Mouse (Mus musculus): Measurements from ENCODE around the gene Csmd2.

The Csmd2 gene

DNA sequence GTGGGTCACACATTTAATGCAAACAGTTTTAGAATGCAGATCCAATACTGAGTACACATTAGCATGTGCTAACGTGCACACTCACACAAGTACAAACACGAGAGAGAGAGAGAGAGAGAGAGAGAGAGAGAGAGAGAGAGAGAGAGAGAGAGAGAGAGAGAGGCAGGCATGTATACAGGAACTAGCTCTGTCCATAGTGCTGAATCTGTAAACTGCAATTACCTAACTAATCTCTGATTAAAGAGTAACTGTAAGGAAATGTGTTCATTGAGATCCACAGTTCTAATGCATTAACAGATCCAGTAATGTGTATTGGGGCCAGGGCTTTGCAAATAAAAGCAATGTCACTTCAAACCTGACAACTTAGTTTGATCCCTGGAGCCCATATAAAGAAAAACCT, 257.5 kb downstream of the Csmd2 start:
- no peak for DNase-seq

DNA sequence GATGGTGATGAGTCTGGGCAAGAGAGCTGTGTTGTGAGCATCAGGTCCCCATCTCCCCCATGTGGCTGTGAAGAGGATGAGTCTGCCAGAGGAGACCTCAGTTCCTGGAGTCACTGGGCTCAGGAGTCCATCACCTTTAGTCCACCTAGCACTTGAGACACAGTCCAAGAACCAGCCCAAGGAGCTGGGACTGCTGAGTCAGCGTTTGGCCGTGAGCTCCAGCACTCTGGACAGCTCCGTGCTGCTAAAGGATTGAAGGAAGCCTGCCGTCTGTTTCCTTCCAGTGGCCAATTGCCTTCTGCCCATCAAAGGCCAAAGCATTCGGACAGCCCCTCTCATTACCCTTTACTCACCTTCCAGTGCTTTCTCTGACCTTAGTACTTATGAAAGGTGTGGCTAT, 261.0 kb downstream of the Csmd2 start:
- DNase-seq, result no peak

DNA sequence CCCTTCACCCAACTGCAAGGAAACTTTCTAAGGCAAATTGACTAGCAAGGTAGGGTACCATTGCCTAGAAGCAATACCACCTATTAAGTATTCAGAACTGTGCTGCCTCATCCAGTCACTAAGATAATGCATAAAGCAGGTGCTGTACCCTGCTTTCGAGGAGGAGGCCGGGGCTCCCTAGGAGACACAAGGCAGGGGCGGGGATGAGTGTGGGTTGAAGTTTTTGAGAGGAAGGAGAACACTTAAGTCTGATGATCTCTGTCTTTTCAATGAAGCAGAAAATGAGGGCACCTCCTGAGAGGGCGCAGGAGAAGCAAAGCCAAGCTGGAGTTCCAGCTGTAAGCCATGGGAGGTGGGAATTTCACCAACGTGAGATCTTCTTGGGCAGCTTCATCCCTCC, 271.6 kb downstream of the Csmd2 start:
- no peak for DNase-seq

GRCm38 (mm10) chr4:128260907-128261560, 273.4 kb downstream of the Csmd2 start, which contains the start of gene Hmgb4:
Gene Hmgb4 (minus strand): TSS chr4:128260957.
- DNase-seq, result peak; percentile 21

DNA sequence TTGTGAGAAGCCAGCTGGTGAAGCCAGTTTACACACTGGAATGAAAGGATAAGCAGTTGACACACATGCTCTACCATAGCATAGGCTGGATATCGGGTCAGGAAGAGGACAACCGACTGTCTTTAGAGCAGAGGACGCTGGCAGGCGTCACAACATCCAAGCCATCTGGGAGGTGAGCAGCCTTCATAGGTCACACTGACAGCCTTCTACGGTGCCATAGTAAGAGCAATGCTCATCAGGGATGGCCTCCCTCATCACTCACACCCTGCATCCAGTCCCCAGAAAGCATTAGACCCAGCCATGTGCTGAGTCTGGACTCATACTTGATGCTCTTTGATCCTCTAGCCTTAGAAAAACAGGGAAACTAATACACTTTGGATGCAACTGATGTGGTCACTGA, 276.8 kb downstream of the Csmd2 start:
- no peak for DNase-seq

- DNase-seq, result no peak
Measured at GRCm38 (mm10) chr4:128265341-128265740, 277.7 kb downstream of the Csmd2 start.

DNA sequence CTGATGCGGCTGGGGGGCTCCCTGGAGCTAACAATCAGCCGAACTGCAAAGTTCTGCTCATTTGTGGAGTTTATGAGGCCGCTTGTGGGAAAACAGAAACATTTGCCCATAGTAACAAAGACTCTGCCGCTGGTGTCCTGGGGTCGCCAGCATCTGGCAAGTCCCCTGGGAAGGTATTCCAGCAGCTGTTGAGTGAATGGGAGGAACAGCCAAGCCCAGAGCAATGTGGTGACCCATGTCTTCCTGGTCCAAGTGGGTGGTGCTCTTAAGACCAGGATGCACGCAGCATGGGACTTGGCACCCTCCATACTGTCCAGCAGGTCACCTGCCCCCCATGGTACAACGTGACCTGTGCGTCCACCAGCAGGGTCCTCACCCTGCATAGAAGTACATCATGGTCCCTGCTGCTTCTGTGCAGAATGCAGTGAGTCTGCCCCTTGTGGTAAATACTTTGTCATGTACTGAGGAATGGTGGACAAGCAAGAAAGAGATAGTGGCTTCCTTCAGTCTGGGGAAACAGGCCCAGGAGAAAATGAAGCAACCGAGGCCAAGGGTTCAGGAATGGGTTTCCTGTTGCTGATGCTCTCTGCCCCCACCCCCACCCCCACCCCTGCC, 281.7 kb downstream of the Csmd2 start:
- DNase-seq, result no peak

DNA sequence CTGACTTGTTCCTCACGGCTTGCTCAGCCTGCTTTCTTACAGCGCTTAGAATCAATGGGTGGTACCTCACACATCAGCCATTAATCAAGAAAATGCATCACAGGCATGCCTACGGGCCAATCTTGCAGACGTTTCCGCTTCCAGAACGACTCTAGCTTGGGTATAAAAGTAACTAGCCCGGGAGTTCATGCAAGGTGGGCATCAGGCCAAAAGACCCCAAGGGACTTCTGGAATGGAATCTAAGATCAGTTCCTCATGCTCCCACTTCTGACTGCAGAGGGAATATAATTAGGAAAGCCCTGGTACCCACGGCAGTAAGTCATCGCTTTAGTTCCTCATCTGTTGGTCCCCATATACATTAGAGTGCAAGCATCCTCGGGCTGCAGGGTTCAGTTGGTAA, 282.5 kb downstream of the Csmd2 start:
- DNase-seq, result no peak

- DNase-seq, result peak; percentile 16
Measured at GRCm38 (mm10) chr4:128270931-128271330, 283.3 kb downstream of the Csmd2 start.

DNA sequence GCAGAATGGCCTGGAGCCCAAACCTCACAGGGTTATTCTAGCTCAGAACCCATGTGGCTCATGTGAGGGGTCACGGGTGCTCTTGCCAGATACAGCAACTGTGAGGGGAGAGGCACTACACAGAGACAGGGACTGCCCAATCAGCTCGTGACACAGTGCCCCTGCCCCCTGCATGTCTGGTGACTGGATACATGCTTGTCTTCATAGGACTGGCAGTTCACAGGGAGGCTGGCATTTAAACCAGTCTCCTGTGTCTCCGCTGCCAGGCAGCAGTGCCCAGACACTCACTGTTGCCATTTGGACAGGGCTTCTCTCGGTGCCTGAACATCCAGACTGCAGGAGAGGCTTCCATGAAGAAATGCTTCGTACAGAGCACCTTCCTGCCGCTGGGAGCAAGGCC, 284.8 kb downstream of the Csmd2 start:
- no peak for DNase-seq

- DNase-seq, result no peak
Measured at GRCm38 (mm10) chr4:128273146-128273545, 285.5 kb downstream of the Csmd2 start.

GRCm38 (mm10) chr4:128275116-128275515, 287.5 kb downstream of the Csmd2 start:
- peak; percentile 26 for DNase-seq

DNA sequence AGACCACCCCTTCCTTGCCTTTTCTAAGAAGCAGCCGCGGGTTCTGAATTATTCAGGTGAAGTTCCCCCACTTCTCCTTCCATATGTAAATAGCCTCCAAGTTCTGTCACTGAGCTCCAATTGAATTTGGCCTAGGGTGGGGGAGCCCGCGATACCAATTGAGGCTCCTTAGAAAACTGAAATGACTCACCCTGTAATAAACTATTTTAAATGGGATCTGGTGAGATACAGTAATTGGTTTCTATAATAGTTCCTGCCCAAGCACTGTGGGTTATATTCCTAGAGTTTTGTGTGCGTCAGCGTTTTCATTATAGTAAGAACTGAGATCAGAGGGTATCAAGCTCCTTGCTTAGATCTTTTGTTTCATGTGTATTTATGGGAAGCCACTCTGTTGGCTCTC, 287.9 kb downstream of the Csmd2 start:
- DNase-seq, result no peak

DNA sequence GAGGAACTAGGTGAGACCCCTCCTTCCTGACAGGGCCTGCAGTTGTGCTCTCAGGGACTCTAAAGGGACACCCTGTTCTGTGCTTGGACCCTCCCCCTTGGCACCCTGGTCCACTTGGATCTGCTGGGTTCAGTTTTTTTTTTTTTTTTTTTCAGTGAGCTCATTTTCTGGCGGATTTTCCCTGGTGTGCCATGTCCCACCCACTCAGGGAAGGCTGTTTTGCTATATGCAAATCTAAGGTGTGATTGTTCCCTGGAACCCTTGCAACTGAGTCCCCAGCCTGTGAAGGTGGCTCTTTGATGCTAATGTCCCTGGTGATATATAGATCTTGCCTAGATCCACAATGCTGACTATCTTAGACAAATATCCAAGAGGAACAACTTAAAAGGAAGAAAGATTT, 297.4 kb downstream of the Csmd2 start:
- no peak for DNase-seq

GRCm38 (mm10) chr4:128288095-128288494, 300.4 kb downstream of the Csmd2 start:
- no peak for DNase-seq

- peak; percentile 62 for DNase-seq
Measured at GRCm38 (mm10) chr4:128304049-128304448, 316.4 kb downstream of the Csmd2 start.

DNA sequence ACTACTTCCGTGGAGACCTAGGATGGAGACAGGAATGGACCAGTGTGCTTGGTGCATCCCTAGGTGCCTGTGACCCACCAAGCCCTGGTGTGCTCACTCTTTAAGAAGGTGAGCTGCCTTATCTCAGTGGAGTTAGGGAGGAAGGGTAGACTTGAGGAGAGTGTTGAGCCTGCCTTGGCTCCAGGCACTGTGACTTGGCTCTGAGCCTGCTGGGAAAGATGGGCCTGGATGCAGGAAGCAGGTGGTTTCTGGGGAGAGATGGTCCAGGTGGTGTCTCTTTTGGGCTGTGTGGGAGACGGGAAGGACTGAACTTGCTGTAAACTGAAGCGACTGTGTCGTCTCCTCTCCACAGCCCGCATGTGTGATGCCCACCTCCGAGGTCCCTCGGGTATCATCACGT, 318.4 kb downstream of the Csmd2 start:
- DNase-seq, result no peak

DNA sequence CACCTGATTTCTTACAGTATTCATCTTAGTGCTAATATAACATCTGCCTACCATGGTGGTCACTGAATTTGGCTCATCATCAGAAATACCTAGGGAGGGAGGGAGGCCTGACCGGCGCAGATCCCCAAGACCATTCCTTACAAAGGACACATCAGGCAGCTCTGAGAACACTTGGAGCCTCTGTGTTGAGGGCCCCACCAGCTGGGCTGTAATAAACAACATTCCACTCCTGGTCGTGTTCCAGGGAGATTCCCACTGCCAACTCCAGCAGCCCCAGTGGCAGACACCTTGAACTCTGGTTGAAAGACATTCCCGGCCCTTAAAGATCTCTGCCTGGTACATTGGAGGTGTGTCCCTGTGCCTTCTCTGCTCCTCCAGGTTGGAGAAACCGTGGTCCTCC, 327.7 kb downstream of the Csmd2 start:
- DNase-seq, result no peak

DNA sequence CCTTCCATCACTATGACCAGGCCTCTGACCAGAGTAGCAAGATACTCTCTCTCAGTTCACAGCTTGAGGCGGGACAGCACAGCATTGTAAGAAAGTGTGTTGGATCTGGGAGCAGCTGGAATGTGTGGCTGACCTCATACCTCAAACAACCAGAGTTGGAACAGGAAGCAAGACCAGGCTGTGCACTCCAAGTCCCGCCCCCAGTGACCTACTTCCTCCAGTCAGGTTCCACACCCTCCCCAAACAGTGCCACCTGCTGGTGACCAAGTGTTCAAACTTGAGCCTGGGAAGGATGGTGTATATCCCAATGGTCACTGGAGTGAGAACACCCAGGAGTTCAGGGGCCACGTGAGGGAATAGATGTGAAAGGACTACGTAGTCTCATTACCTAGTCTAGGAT, 330.3 kb downstream of the Csmd2 start:
- DNase-seq, result no peak

DNA sequence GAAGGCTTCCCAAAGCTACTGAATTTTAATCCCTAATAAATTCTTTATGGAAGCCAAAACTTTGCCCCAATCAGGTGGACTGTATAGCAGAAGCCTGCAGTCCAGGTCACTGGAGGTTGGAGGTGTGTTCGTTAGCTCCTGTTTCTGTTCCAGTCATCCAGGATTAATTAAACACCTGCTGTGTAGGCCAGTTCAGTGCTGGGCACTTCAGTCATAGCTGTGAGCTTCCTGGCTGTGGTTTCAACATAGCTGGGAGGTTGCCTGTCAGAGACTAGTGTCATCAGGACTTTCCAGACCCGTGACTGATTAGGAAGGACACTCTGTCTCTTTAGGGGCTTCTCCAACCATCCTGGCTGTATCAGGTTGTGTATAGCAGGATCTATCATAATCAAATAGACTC, 337.9 kb downstream of the Csmd2 start:
- no peak for DNase-seq

DNA sequence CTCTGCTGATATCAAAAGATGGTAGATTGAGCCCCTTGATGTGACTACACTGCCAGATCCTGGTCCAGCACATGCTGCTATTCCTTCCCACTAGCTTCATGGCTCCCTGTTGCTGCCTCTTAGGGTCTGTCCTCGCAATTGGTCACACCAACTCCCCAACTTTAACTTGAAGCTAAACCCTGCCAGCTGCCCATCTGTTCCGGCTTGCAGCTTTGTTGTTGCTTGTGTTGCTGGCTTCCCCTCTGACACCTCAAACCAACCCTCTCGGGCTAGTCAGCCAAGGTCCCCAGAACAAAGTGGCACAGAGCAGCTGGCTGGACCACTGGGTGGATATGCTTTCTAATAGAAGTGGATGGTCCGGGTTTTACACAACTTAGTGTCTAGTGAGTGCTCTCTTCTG, 339.1 kb downstream of the Csmd2 start:
- no peak for DNase-seq

DNA sequence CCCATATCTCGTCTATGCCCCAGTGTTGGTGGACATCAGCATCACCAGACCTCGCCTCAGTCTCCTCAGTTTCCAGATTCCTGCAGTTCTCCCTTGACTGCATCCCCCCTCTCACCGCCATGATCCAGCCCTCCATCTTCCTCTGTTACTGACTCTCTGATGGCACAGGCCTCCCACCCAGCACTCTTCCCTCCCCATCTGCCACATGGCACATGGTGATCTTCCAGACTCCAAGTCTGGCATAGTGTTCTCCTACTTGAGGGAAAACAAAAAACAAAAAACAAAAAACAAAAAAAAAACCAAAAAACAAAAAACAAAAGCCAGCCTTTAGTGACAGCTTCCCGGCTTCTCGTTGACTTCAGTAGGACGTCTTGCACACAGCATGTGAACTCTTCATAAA, 339.8 kb downstream of the Csmd2 start:
- DNase-seq, result no peak

DNA sequence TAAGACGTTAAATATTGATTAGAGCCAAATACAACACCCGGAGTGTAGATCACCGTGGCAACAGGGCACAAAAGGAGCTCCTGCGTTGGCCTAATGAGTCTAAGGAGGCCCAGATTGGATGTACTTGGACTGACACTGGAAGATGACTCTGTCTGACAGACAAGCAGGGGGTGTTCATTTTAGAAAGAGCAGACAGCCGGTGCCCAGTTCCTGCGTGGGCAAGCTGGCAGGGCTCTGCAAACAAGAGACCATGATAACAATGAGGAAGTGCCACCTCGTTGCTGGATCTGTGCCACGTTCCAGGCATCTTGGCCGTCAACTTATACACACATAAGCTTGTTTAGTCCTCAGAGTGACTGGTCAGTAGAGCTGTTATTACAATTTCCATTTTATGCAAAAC, 342.9 kb downstream of the Csmd2 start:
- DNase-seq, result peak; percentile 75

GRCm38 (mm10) chr4:128340457-128340856, 352.8 kb downstream of the Csmd2 start:
- no peak for DNase-seq

DNA sequence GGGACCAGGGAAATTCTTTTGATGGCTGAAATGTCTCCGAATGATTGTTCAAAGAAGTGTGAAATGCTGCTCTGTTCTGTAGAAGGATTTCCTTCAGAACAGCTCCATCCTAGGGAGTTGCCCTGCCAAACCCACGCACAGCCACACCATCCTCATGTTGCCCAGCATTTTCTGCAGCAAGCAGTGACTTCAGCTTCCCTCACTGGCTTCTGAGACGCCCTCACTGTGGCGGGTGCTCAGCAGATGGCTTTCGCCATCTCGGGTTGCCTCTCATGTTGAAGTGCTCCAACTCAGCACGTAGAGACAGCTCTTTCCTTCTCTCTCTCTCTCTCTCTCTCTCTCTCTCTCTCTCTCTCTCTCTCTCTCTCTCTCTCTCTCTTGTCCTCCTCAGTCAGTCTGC, 353.7 kb downstream of the Csmd2 start:
- DNase-seq, result peak; percentile 29
